Mouse (Mus musculus) heart, adult 2 months (tissue): ENCODE measurements around the gene Cplx3. TPM values are rescaled to one million over a fixed set of nuclear protein-coding genes. Genes with fewer than 3 reads are reported as not detected.

Source experiments
- DNase-seq, 2 experiments: peaks; one replicate each; pipeline ENCODE4 v3.0.0; 2021
- H3K27ac ChIP-seq: fragments of 200-600 bp; 2 replicates; pipeline ENCODE4 v1.8.1; 2022
- H3K27me3 ChIP-seq: fragments of 200-500 bp; 2 replicates; pipeline ENCODE4 v1.6.1; 2012; ENCODE audit warnings: mild to moderate bottlenecking, low read length, inconsistent platforms, mixed read lengths; ENCODE audit not compliant: control insufficient read depth, insufficient read depth
- H3K36me3 ChIP-seq: fragments of 200-500 bp; 2 replicates; pipeline ENCODE4 v1.6.1; 2012; ENCODE audit warnings: low read length, inconsistent platforms; ENCODE audit not compliant: control insufficient read depth, insufficient read depth
- H3K4me1 ChIP-seq: fragments of 200-500 bp; 2 replicates; pipeline ENCODE4 v1.6.1; 2011; ENCODE audit warnings: low read length; ENCODE audit not compliant: control insufficient read depth, insufficient read depth
- H3K4me3 ChIP-seq: fragments of 200-600 bp; 2 replicates; pipeline ENCODE4 v1.8.1; 2022
- H3K79me2 ChIP-seq: fragments of 200-500 bp; replicated peaks from 2 replicates; pipeline ENCODE4 v1.6.1; 2012; ENCODE audit warnings: mild to moderate bottlenecking, inconsistent platforms, low read length, moderate library complexity, mixed read lengths; ENCODE audit not compliant: control insufficient read depth, insufficient read depth
- H3K9ac ChIP-seq: fragments of 200-500 bp; 2 replicates; pipeline ENCODE4 v1.6.1; 2012; ENCODE audit warnings: low read depth, mild to moderate bottlenecking, control low read depth, inconsistent platforms, low read length, mixed read lengths
- CTCF ChIP-seq: fragments of 200-600 bp; IDR thresholded peaks from 2 replicates; pipeline ENCODE4 v1.8.1; 2022; ENCODE audit warnings: antibody characterized with exemption, mild to moderate bottlenecking, moderate library complexity
- EP300 ChIP-seq: fragments of 200-500 bp; IDR thresholded peaks from 2 replicates; pipeline ENCODE4 v1.6.1; 2011; ENCODE audit warnings: low read depth, low read length, control low read depth; ENCODE audit not compliant: insufficient read depth
- POLR2A ChIP-seq: fragments of 200-500 bp; IDR thresholded peaks from 2 replicates; pipeline ENCODE4 v1.6.1; 2011; ENCODE audit warnings: mild to moderate bottlenecking, low read depth, low read length, control low read depth; ENCODE audit not compliant: insufficient read depth
- WGBS: fragments of 180-500 bp; shearing (Covaris S2); methylation state at CpG from one replicate; pipeline ENCODE4 v1.1.7; 2018; 5-methylcytosine and 5-hydroxymethylcytosine counted together
- intact Hi-C: fragments of 180-260 bp; cut with DNase I; formaldehyde crosslinking; loops from one replicate; pipeline ENCODE4 v1.15.1; 2025
- polyA plus RNA-seq: library from polyadenylated mRNA; depleted of rRNA; stranded (reverse); fragments of >200 nt; gene quantifications from 2 replicates; pipeline ENCODE4 v1.2.3, GENCODE M21; 2012
- total RNA-seq, 2 experiments: library from RNA; stranded (reverse); gene quantifications; 2 replicates each; pipeline ENCODE4 v1.2.3; 2021

Gene Cplx3
- total and polyA plus RNA-seq, 3 experiments = not detected

- DNase-seq = no peak
Observed at GRCm38 (mm10) chr9:57624295-57624694, 18.2 kb upstream of the Cplx3 start.

DNA sequence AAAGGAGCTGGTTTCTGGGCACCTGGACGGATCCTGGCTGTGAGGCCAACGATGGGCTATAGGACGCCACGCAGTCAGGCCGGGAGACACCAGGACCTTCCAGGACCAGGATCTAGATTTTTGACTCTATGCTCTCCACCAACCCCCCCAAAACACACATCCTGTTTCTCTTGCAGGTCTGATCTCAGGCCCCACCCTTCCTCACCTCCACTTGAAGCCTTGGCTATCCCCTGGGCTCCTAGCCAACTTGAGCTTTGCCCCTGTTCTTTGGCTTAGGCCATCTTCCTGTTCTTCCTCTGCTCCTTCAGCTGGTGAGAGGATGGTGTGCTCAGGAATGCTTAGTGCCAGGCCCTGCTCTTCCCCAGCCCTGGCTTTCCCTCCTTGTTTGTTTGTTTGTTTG is 14.6 kb upstream of the Cplx3 start, which contains the start of gene Lman1l:
TSS of gene Lman1l (minus strand) at position 101 of the 400 bp plus-strand sequence.
- Histone ChIP-seq H3K4me3 (no peak within 1 kb of the TSS), H3K36me3 (no peaks in the 10 kb centered on the region), H3K4me1 (no peaks in the 10 kb centered on the region; the same call in 1 of the 2 replicates), H3K9ac (no peak within 1 kb of the TSS), H3K27me3 (no peaks in the 10 kb centered on the region), H3K79me2 (no peaks in the 10 kb centered on the region), H3K27ac (no peak within 1 kb of the TSS)
- TF ChIP-seq CTCF = no peak
- no peak for TF ChIP-seq EP300
- TF ChIP-seq POLR2A = no peak
- intact Hi-C loops = no loop called here
- 89% methylated on average over 5 of the region's 5 CpGs for WGBS
- DNase-seq = no peak

More at GRCm38 (mm10) chr9:57624295-57624694, 18.2 kb upstream of the Cplx3 start:
- TF ChIP-seq POLR2A = no peak
- TF ChIP-seq CTCF = no peak
- Histone ChIP-seq H3K79me2 (no peaks in the 10 kb centered on the region), H3K4me3 (no peak overlapping the region), H3K9ac (no peak overlapping the region), H3K4me1 (no peaks in the 10 kb centered on the region; the same call in 1 of the 2 replicates), H3K27ac (no peak overlapping the region), H3K27me3 (no peaks in the 10 kb centered on the region), H3K36me3 (no peaks in the 10 kb centered on the region)
- intact Hi-C loops = no loop called here
- 81% methylated on average over 7 of the region's 7 CpGs for WGBS

GRCm38 (mm10) chr9:57618854-57619253 is 12.8 kb upstream of the Cplx3 start:
- intact Hi-C loops = no loop called here
- Histone ChIP-seq H3K27me3 (no peaks in the 10 kb centered on the region), H3K36me3 (no peaks in the 10 kb centered on the region), H3K4me1 (no peaks in the 10 kb centered on the region; the same call in 1 of the 2 replicates), H3K9ac (no peak overlapping the region), H3K79me2 (no peaks in the 10 kb centered on the region), H3K4me3 (no peak overlapping the region), H3K27ac (no peak overlapping the region)
- WGBS = 60% methylated on average over 8 of the region's 8 CpGs
- no peak for DNase-seq
- TF ChIP-seq POLR2A (no peak), CTCF (no peak), EP300 (no peak)

- H3K79me2 ChIP-seq = no peaks in the 10 kb centered on the region
- no peak for DNase-seq
- H3K27me3 ChIP-seq = no peaks in the 10 kb centered on the region
- TF ChIP-seq EP300 (no peak), CTCF (no peak), POLR2A (no peak)
- H3K27ac ChIP-seq = no peak overlapping the region
- no peaks in the 10 kb centered on the region; the same call in 1 of the 2 replicates for H3K4me1 ChIP-seq
- H3K4me3 ChIP-seq = no peak overlapping the region
- whole genome bisulfite sequencing = 54% methylated on average over 8 of the region's 8 CpGs
- no peaks in the 10 kb centered on the region for H3K36me3 ChIP-seq
- H3K9ac ChIP-seq = no peak overlapping the region
- intact Hi-C loops = no loop called here
Observed at GRCm38 (mm10) chr9:57617556-57618169, 11.6 kb upstream of the Cplx3 start.

DNA sequence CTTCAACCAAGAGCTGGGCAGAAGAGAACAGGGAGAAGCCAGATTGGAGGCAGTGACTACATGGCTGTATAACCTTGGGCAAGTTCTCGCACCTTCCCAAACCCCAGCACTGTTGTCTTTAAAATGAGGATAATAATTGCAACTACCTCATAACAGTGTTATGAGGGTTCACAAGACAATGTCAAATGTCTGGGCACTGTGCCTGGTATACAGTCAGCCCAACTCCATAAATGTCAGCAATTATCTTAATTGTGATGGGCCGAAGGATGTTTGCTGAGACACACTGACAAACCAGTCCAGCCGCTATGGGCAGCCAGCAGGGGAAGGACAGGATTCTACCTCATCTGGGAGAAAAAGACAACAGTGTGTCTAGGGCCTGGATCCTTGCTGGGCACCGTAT is 8.7 kb upstream of the Cplx3 start:
- Histone ChIP-seq H3K4me1 (peaks cover 2% of the 10 kb centered on the region; the same call in 1 of the 2 replicates), H3K9ac (no peak overlapping the region), H3K27ac (no peak overlapping the region; the same call in 1 of the 2 replicates), H3K36me3 (no peaks in the 10 kb centered on the region), H3K27me3 (no peaks in the 10 kb centered on the region), H3K79me2 (no peaks in the 10 kb centered on the region), H3K4me3 (no peak overlapping the region)
- 59% methylated on average over 4 of the region's 4 CpGs for WGBS
- intact Hi-C loops = no loop called here
- TF ChIP-seq POLR2A (no peak), EP300 (no peak), CTCF (no peak)
- DNase-seq = no peak

- Histone ChIP-seq H3K4me3 (no peak overlapping the region), H3K79me2 (no peaks in the 10 kb centered on the region), H3K36me3 (no peaks in the 10 kb centered on the region), H3K27me3 (no peaks in the 10 kb centered on the region), H3K4me1 (peaks cover 2% of the 10 kb centered on the region; the same call in 1 of the 2 replicates), H3K27ac (no peak overlapping the region), H3K9ac (no peak overlapping the region)
- DNase-seq = no peak
- intact Hi-C loops = no loop called here
- TF ChIP-seq POLR2A (no peak), EP300 (no peak), CTCF (no peak)
- 48% methylated on average over 7 of the region's 7 CpGs for WGBS
Observed at GRCm38 (mm10) chr9:57613975-57614374, 7.9 kb upstream of the Cplx3 start.
